Mouse (Mus musculus): Measurements from ENCODE around the gene Nxn.

Nxn gene

DNA sequence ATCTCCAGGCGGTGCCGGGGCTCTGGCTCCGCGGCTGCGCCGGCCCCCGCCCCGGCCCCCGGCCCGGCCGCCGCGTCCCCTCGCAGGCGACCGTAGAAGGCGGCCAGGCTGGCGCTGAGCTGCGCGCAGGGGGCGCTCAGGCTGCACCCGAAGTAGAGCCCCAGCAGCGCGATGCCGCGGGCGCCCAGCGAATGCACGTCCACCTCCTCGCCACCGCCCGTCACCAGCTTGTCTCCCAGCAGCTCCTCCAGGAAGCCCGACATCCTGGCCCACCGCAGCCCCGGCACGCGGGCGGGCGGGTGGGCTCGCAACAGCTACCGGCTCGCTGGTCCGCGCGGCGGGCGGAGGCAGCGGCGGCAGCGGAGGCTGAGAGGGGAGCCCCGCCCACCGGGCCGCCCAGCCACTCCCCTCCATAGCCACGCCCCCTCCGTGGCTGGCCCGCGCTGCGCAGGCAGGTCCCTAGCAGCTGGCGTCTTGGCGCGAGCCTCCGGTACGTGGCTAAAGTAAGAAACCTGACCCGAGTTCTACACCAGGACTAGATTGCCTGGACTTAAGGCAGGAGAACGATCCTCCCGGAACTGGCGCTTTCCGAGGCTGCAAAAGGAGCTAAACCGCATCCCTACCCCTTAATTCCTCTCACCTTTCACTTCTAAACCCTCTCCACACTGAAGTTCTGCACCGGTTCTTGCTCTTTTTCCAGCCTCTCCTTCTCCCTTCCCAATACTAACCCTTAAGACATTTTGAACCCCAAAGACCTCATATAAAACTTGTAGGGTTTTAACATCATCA lies at the start of gene Nxn:
Gene Nxn (minus strand): TSS at position 343 of the 789 bp plus-strand sequence.
- DNase-seq (ENCODE audit: low spot score) = peak; percentile 91

DNA sequence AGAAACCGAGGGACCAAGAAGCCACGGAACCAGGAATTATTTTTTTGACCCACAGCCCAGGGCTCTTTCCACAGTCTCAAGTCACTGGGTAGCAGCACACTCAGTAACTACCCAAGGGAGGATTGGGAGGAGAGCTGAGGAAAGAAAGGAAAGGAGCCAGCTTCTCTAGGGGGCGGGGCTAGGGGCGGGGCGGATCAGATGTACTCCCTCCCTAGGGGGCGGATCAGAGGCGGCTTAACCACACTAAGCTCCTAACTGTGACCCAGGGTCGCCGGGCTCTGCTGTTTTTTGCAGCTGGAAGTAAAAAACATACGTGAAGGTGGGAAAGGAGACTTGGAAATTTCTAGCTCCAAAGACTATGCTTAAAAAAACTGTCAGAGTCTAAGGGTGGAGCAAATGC lies 47.3 kb upstream of the Nxn start:
- DNase-seq (ENCODE audit: low spot score) = peak; percentile 65

DNA sequence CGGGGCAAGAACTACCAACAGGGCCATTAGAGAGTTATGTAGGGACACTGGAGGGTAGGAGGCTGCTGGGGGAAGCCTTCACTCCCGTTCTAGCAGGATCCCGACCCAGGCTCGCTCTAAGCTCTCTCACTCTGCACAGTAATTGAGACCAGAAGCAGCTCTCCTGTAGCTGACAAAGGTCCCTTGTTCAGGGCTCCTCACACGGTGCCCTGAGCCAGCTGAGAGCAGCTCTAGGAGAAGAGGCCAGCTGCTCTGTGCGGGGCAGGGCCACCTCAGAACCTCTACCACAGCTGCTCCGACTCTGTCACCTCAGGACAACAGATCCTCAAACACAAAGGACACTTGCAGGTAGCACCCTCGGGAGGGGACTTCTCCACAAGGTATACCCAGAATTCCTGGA lies 46.5 kb upstream of the Nxn start:
- no peak for DNase-seq (ENCODE audit: low spot score)

DNA sequence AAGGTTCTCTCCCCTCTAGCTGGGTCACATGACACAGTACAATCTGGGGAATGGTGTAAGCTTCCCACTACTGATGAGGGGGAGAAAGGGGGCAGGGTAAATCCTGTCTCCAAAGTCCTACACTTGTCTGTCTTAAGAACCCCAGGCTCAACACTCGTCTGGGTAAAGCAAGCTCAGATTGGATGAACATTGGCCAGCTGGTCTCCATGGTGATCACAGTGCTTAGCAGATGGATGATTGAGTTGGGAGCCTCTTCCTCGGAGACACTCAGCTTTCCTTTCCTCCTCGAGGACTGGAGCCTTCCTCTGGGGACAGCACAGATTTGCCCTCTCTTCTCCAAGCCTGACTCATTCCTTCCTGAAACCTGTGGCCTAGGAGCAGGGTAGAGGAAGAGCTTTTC lies 40.7 kb upstream of the Nxn start:
- DNase-seq (ENCODE audit: low spot score) = no peak

DNA sequence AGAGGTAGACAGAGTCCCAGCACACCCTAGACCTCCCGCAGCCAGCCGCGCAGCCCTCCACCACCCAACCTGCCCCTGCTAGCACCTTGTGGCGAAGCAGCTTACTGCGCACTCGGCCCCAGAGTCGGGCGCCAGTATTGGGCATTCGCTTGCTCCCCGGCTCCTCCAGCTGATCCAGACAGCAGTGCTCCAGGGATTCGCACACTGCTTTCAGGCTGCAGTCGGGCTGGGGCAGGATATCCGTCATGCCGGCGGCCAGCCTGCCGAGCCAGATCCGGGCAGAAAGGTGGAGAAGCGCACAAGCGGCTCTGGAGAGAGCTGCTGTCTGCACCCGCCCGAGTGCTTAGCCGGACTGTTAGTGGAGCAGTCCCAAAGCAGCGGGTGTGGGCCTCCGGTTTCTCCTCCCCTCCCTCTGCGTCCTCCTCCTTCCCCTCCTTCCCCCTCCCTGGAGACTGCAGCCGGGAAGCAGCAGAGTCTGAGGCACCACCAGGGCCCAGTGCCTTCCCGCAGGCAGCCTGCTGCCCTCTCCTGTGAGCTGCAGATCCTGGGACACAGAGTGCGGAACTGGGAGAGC lies 38.0 kb upstream of the Nxn start:
- DNase-seq (ENCODE audit: low spot score) = peak; percentile 74

DNA sequence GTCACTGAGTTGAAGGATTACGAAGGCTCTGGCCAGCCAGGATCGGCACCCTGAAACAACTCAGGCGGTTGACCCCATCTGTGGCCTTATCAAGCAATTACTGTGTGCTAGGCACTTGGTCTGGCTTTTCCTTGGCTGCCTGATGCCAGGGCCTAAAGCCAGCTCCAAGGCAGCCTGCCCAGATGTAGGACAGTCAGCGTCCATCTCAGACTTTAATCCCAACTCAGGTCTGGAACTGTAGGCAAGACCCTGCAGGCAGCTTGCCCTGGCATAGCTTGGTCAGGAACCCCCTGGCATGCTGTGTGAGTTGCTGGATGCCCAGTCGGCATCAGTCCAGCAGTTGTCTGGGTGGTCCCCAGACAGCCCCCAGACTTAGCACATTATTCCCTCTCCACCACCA lies 37.1 kb upstream of the Nxn start:
- DNase-seq (ENCODE audit: low spot score) = no peak

DNA sequence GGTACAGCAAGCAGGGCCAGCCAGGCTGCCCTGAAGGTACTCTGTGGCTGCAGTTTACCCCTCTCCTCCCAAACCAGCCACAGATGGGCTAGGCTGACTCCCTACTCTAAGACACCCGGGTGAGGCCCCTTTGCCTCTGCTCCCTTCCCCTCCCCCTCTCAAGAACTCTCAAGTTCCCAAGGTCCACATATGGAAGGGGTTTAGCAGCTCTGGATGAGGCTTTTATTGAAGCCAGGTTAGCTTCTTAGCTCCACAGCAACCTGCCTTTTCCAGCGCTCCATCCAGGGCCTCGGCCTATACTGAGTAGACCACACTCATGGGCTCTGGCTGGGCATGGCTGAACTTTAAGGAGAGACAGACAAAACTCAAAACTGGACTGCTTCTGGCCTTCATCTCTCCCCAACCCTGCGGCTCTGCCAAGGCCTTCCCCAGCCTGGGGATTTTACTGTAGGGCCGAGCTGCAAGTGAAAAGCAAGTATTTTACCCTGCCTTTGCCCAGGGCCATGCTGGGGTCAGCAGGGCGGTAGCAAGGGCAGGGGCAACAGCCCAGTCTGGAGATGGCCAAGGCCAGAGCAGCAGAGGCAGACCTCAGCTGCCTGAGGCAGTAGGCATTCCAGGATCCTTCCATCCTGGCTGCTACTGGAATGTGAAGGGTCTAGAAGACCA lies 31.2 kb upstream of the Nxn start:
- DNase-seq (ENCODE audit: low spot score) = no peak

DNA sequence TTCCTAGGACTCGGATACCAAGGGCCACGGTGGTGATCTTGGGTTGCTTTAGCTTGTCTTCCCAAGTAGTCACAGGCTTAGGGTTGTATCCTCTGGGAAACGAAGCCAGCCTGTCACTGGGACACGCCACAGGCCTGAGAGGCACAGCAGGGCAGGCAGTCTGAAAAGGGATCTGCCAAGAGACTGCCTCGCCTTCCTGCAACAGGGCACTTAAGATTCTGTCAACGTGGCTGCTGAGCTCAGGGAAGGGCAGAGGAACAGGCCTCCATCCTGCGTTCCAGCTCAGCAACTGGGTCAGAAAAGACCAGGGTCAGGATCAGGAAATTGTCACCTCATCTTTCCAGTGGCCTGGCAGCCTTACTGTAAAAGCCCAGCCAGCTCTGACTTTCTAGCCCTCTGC lies 30.6 kb upstream of the Nxn start:
- DNase-seq (ENCODE audit: low spot score) = no peak

DNA sequence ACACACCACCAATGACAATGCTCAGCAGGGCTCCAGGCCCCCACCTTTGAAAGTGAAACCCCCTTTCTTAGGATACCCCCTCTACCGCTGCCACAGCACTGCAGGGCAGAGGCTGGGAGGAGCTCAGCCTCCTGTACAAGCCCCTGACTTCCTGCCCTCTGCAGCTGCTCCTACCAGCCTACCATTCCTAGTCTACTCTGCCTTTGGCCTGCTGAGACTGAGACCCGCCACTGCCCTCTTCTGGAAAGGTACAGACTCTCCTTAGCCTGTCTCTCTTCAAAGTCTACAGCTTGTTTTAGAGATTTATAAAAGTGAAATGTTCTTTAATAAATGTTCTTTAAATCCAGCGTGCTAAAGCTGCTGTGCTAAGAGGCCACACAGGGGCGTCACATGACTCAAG lies 30.1 kb upstream of the Nxn start:
- DNase-seq (ENCODE audit: low spot score) = no peak

DNA sequence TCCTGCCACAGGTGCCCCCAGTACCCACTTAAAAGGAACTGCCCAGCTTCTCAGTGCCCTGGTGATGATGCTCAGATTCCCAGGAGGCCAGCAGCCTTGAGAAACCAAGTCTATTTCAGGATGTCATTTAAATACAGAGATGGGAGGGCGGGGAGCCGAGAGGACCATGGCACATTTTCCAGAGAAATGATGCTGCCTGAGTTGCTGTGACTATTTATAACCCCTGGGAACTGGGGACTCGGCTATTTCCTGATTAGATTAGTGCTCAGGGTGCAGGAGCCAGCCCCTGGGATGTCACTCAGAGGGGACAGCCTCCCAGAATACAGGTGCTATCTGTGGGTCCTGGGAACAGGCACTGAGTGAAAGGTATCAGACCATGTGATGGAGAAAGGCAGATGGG lies 28.8 kb upstream of the Nxn start:
- DNase-seq (ENCODE audit: low spot score) = no peak

DNA sequence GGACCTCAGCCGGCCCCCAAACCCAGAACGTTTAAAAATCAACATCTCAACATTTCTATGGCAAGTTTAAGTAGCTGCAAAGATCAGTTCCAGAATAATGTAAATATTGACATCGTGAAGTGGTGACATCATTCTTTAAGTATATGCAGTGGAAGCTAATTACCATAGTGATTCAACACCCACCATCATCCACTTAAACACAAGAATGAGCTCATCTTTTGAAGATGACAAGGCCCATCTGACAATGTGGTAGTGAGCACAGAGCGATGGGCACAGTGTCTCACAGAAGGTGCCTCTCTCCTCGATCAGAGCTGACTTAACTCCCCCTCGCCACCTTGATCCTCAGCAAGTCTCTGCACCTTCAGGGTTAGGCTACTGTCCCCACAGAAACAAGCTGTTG lies 26.8 kb upstream of the Nxn start:
- no peak for DNase-seq (ENCODE audit: low spot score)

DNA sequence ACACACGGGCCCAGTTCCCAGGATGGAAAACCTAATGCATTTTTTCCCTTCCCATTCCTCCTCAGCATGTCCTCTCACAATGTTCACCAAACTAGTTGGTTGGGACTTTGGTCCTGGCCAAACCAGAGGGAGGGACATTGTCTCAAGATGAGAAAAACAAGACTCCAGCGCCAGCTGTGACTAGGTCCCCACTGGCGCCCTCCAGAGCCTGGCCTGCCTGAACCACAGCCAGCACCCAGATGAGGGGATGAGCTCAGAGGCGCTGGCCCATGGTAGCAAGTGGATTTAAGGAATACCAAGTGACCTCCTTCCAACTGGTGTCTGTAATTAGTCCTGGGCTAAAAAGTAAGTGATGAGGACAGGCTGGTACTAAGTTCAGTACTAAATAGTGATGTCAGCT lies 22.0 kb upstream of the Nxn start:
- no peak for DNase-seq (ENCODE audit: low spot score)

DNA sequence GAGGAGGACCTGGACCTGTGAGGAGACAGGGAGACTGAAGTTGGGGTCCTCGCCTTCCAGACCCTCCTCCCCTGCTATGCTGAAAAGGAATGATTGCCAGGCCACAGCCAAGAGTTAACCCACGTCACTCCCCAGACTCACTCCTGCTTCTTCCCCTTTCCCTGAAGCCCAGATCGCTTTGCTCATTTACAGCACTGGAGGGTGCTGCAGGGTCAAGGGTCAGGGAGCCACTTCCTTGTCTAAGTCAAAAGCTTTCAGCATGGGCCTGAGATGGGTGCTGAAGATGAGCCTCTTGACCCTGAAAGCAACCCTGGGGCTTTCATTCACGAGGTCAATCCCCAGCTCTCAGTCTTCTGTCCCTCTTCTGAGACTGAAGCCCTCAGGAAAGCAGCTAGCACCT lies 20.2 kb upstream of the Nxn start:
- DNase-seq (ENCODE audit: low spot score) = no peak

DNA sequence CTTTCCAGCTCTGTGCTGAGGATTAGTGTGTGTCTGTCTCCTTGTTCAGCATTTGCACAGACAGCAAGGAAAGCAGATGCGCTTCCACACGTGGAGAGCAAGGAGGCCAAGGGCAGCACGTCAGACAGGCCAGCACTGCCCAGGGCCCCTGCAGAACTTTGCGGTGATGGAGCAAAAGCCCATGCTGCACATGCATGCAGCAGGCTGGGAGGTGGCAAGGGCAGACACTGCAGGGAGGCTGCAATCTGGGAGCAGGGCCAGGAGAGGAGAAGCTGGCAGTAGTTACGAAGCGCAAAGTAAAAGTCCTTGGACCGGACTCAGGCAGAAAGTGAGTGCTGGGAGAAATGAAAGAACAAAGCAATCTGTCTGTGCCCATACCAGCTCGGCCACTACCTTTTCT lies 19.5 kb upstream of the Nxn start:
- DNase-seq (ENCODE audit: low spot score) = no peak

DNA sequence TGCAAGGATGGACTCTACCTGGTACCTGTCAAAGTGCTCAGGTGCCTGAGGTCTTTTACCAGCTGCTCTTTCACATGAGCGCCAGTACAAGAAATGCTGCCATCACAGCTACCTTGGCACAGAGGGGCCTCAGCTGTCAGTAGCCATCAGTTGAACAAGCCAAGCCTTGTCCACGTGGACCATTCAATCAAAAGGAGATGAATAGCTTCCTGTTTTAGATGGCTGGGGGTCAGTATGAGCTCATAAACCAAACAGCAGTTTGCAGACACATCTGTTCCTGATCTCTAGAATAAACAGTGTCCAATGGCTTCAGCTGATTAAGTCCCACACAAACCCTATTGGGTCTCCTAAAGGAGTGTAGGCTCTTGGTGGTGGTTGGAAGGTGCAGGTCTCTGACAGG lies 17.0 kb upstream of the Nxn start:
- DNase-seq (ENCODE audit: low spot score) = no peak

DNA sequence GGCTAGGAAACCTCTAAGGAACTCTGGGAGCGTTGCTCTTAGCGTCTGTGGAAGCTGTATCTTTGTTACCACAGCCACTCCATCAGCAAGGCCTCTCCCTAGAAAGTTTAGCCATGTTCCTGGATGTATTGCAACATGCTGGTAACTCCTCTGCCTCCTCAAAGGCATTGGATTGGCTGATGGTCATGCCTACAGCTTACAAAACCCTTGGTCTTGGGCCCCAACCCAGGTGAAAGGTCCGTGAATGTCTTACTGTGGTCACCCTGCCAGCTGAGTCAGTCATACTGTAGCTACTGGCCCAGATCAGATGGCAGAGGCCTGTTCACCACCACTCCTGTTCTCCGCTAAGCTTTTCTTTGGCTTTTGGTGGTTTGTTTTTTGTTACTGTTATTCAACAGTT lies 16.1 kb upstream of the Nxn start:
- no peak for DNase-seq (ENCODE audit: low spot score)

DNA sequence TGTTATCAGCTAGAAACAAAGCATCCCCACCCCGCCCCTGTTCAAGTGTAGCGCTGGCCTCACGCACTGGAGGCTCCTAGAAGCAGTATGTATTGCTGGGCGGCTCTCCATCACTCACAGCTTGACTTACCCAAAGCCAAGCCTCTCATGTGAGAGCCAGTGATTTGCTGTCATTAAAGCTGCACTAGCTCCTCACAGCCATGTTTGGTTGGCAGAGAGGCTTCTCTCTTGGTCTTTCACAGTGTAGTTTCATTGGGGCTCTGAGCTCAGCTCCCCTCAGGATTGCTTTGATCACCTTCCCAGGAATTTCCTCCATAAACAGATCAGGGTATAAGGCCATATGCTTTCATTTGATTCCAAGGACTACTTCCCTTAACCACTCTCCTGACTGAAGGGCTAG lies 14.3 kb upstream of the Nxn start:
- DNase-seq (ENCODE audit: low spot score) = no peak

DNA sequence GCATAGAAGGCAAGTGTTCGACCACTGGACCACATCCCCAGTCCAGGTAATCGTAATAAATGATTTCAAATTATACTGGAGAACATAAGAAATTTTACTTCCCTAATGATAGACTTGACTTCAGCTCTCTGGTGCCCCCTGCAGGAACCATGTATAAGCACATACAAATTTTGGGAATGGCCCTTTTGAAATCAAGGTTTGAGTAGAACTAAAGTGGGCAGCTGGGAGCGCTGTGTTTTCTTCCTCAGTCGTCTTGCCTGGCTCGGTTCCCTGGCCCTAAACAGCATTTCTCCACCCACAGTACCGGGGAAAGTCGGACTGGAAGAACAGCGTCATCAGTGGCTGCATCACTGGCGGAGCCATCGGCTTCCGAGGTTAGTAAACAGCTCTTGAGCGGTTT lies 11.9 kb upstream of the Nxn start:
- DNase-seq (ENCODE audit: low spot score) = no peak

DNA sequence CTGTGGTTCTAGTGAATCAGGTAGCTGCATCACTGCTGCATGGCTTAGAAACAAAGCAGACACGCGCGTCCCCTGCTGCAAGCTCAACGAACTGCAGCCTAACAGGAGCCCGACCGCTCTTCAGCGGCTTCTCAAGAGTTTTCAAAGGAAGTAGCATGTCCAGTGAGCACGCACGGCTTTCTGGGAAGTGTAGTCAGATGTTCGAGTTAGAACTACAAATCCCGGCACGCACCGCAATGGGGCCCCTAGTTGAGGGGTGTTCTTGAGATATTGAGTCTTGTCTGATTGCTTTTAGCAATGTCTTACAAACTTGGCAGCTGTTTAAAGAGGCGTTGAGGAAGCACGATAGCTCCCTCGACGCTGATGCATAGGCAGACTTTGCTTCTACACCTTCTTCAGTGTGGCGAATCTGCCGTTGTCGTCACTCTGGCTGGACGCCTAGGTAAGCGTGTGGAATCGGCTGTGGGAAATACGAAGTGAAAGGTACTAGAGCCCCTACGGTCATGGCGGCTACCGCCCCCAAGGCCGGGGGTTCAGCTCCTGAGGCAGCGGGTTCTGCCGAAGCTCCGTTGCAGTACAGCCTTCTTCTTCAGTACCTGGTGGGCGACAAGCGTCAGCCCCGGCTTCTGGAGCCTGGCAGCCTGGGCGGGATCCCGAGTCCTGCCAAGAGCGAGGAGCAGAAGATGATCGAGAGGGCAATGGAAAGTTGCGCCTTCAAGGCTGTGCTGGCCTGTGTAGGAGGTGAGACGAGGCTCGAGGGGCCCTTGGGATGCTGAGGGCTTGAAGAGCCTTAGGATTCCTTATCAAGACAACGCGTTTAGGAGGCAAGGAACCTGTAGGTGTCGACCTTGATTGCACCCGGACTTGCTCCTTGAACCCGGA lies 8.0 kb upstream of the Nxn start, which contains the start of gene Timm22:
Gene Timm22 (plus strand): TSS at position 251 of the 882 bp plus-strand sequence.
- DNase-seq (ENCODE audit: low spot score) = peak; percentile 97

DNA sequence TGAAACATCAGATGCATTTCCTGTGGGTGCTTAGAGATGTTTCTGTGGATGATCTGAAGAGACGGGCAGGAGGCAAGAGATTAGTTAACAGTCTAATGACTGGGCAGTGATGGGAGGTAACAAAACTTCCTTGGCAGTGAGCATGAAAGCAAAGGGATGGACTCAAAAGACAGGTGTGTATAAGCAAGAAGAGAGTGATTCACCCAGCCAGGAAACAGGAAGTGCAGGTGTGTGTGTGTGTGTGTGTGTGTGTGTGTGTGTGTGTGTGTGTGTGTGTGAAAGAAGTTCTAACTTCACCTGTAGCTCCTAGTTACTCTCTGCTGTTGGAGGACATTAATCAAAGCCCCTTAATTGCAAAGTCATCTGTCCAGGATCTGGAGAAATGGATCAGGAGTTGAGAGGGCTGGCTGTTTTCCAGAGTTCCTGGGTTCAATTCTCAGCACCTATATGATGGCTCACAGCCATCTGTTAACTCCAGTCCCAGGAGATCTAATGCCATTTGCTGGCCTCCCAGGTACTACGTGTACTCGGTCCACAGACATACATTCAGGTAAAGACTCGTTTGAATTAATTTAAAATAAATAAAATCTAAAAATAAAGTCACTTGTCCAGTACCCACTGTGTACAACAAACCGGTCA lies 6.8 kb upstream of the Nxn start:
- no peak for DNase-seq (ENCODE audit: low spot score)

DNA sequence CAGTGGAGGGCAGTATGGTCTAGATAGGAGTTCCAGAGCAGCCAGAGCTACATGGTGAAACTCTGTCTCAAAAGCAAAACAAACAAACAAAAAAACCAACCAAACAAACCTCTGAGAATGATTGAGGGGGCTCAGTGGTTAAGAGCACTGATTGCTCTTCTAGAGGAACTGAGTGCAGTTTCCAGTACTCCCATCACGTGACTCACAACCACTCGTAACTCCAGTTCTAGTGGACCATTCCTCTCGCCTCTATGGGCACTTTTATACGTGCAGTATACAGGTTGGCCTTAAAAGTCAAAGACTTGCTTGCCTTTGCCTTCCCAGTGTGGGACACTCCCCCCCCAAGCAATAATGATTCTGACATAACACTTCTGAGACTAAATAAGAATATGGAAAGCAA lies 6.2 kb upstream of the Nxn start:
- DNase-seq (ENCODE audit: low spot score) = no peak

DNA sequence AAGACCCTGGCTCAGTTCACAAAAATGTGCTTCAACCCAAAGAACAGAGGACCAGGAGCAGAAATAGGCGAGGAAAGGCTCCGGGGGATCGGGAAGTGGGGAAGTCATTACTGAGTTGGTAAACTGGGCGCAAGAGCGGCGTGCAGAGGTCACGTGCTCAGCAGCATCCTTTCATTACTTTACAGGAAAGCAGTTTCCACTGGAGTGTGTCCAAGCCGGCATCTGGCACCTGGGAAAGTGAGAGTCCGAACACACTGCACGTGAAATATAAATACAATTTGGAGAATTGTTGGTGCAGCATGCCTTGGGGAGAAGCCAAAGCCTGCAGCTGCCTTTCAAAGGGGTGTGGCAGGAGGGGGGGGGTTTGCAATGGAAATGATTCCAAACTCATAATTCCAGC lies 2.5 kb upstream of the Nxn start:
- no peak for DNase-seq (ENCODE audit: low spot score)
